Mouse (Mus musculus) thymus, adult 2 months (tissue): ENCODE data around the gene Dhrs4.

ENCODE experiments used
- CTCF ChIP-seq: fragments of 200-500 bp; IDR thresholded peaks from 2 replicates; pipeline ENCODE4 v1.5.1; 2012; ENCODE audit warnings: mild to moderate bottlenecking, control low read depth, low read length, moderate library complexity, borderline replicate concordance; ENCODE audit not compliant: control insufficient read depth, poor library complexity, insufficient read depth; ENCODE audit errors: extremely low read depth
- POLR2A ChIP-seq: fragments of 200-500 bp; IDR thresholded peaks from 2 replicates; pipeline ENCODE4 v1.6.1; 2012; ENCODE audit warnings: mild to moderate bottlenecking, low read length, control low read depth, moderate library complexity; ENCODE audit not compliant: control insufficient read depth, poor library complexity, insufficient read depth; ENCODE audit errors: extremely low read depth

DNA sequence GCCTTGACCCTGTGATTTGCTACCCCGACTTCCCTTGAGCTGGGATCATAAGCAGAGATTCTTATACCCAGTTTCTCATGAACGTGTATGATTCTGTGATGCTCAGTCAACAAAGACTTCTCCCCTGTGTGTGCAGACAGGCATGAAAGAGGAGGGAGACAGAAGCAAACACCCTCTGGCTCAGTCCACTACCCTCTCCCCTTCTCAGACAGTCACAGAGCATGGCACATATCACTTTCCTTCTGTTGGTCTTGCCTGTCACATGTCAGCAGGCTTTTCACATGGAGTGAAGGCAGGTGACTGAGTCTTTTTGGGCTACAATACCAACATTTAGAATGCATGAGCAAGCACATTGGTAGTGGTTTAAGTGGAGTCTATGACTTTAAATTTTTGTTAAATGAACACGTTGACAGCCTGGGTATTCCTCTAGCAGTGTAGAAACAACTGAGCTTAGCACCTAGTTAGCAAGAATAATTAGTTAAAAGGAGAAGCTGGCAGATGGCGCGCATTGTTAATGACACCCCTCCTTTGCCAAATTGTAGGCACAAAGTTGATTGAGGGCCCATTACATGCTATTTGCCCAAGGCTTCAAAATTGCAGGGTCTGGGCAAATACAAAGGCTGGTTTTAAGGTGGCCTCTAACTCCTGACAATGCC is 6.0 kb downstream of the Dhrs4 start:
- TF ChIP-seq CTCF (no peak), POLR2A (no peak)
